Mouse (Mus musculus): ENCODE measurements around the gene Abca17. TPM values are rescaled to one million over a fixed set of nuclear protein-coding genes. Genes with fewer than 3 reads are reported as not detected.

Gene Abca17
- total and polyA plus RNA-seq, 2 experiments: 0.02 TPM; not detected in 1

- TF ChIP-seq CTCF (IDR thresholded peaks at IDR 0.05; ENCODE audit: low read depth, low read length) (no peak), POLR2A (IDR thresholded peaks at IDR 0.05; ENCODE audit: extremely low read depth, insufficient read depth, low read length) (no peak)
- 84% methylated on average over 5 of the region's 5 CpGs for WGBS
- Histone ChIP-seq H3K4me3 (ENCODE audit: insufficient read depth, low read depth, low read length) (no peak overlapping the region), H3K9ac (ENCODE audit: low read depth, low read length) (no peak overlapping the region), H3K79me2 (ENCODE audit: control insufficient read depth, insufficient read depth, low read length) (no peaks in the 10 kb centered on the region), H3K4me1 (ENCODE audit: control insufficient read depth, insufficient read depth, low read length) (no peaks in the 10 kb centered on the region), H3K27me3 (ENCODE audit: control insufficient read depth, insufficient read depth, low read length) (no peaks in the 10 kb centered on the region), H3K27ac (replicated peaks; ENCODE audit: insufficient read depth, low read depth, low read length) (no peak overlapping the region), H3K36me3 (ENCODE audit: control insufficient read depth, insufficient read depth, low read length) (no peaks in the 10 kb centered on the region)
- DNase-seq (ENCODE audit: extremely low read depth, low read depth, low spot score): no peak
Observed at GRCm38 (mm10) chr17:24289338-24289737, 61.5 kb downstream of the Abca17 start.

GRCm38 (mm10) chr17:24288477-24288876 is 62.4 kb downstream of the Abca17 start:
- Histone ChIP-seq H3K4me3 (ENCODE audit: insufficient read depth, low read depth, low read length) (no peak overlapping the region), H3K9ac (ENCODE audit: low read depth, low read length) (no peak overlapping the region), H3K27me3 (ENCODE audit: control insufficient read depth, insufficient read depth, low read length) (no peaks in the 10 kb centered on the region), H3K27ac (replicated peaks; ENCODE audit: insufficient read depth, low read depth, low read length) (no peak overlapping the region), H3K4me1 (ENCODE audit: control insufficient read depth, insufficient read depth, low read length) (no peaks in the 10 kb centered on the region), H3K36me3 (ENCODE audit: control insufficient read depth, insufficient read depth, low read length) (no peaks in the 10 kb centered on the region), H3K79me2 (ENCODE audit: control insufficient read depth, insufficient read depth, low read length) (no peaks in the 10 kb centered on the region)
- DNase-seq (ENCODE audit: extremely low read depth, low read depth, low spot score): no peak
- 79% methylated on average over 9 of the region's 9 CpGs for WGBS
- TF ChIP-seq POLR2A (IDR thresholded peaks at IDR 0.05; ENCODE audit: extremely low read depth, insufficient read depth, low read length) (no peak), CTCF (IDR thresholded peaks at IDR 0.05; ENCODE audit: low read depth, low read length) (no peak)

DNA sequence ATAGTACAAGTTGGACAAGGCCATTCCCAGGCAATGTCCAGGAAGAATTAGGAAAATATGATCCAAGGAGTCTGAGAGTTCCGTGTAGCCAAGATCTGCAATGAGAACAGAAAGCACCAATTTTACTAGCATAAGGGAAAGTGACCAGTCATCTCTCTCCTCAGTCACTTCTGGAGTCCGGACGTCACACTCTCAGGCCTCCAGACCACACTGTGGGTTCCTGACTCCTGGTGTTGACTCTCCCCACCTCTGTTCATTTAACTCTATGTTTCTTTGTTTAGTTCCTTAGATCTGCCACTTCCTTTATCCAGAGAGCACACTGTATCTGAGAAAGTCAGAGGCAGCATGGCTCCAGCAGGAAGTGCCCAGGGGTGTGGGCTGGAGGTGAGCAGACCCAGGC is 65.2 kb downstream of the Abca17 start:
- H3K27ac ChIP-seq (replicated peaks; ENCODE audit: insufficient read depth, low read depth, low read length): no peak overlapping the region
- H3K79me2 ChIP-seq (ENCODE audit: control insufficient read depth, insufficient read depth, low read length): no peaks in the 10 kb centered on the region
- H3K4me3 ChIP-seq (ENCODE audit: insufficient read depth, low read depth, low read length): no peak overlapping the region
- no peaks in the 10 kb centered on the region for H3K27me3 ChIP-seq (ENCODE audit: control insufficient read depth, insufficient read depth, low read length)
- H3K9ac ChIP-seq (ENCODE audit: low read depth, low read length): no peak overlapping the region
- H3K36me3 ChIP-seq (ENCODE audit: control insufficient read depth, insufficient read depth, low read length): no peaks in the 10 kb centered on the region
- WGBS: 74% methylated on average over 3 of the region's 3 CpGs
- TF ChIP-seq POLR2A (IDR thresholded peaks at IDR 0.05; ENCODE audit: extremely low read depth, insufficient read depth, low read length) (no peak), CTCF (IDR thresholded peaks at IDR 0.05; ENCODE audit: low read depth, low read length) (no peak)
- DNase-seq (ENCODE audit: extremely low read depth, low read depth, low spot score): no peak
- H3K4me1 ChIP-seq (ENCODE audit: control insufficient read depth, insufficient read depth, low read length): no peaks in the 10 kb centered on the region

DNA sequence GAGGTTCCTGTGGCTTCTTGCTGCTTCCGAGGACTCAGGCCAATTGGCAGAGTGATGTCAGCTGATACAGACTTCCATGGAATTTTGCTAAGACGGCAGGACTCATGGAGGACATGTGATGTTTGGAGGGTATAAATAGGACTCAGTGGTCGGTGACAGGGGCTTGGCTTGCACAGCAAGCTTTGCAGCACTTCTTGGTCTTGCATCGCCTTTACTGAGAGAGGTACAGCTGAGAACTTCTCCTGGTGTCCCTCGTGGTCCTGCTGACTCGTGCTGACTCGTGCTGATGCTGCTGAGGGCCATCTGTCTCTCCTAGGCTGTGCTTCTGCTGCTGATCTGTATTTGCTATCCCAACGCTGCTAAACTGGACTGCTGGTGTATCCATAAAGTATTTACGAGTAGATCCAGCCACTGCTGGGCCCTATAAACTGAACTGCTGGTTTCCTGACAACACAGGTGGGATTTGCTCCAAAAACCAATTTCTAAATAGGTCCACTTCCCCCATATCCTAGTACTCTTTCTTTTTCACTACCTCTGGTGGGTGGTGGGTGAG is 67.5 kb downstream of the Abca17 start:
- Histone ChIP-seq H3K79me2 (ENCODE audit: control insufficient read depth, insufficient read depth, low read length) (no peaks in the 10 kb centered on the region), H3K27ac (replicated peaks; ENCODE audit: insufficient read depth, low read depth, low read length) (no peak overlapping the region), H3K27me3 (ENCODE audit: control insufficient read depth, insufficient read depth, low read length) (no peaks in the 10 kb centered on the region), H3K4me1 (ENCODE audit: control insufficient read depth, insufficient read depth, low read length) (no peaks in the 10 kb centered on the region), H3K4me3 (ENCODE audit: insufficient read depth, low read depth, low read length) (no peak overlapping the region), H3K9ac (ENCODE audit: low read depth, low read length) (no peak overlapping the region), H3K36me3 (ENCODE audit: control insufficient read depth, insufficient read depth, low read length) (no peaks in the 10 kb centered on the region)
- WGBS: 64% methylated on average over 9 of the region's 9 CpGs
- TF ChIP-seq CTCF (IDR thresholded peaks at IDR 0.05; ENCODE audit: low read depth, low read length) (no peak), POLR2A (IDR thresholded peaks at IDR 0.05; ENCODE audit: extremely low read depth, insufficient read depth, low read length) (no peak)
- DNase-seq (ENCODE audit: extremely low read depth, low read depth, low spot score): no peak

GRCm38 (mm10) chr17:24282637-24283036 is 68.2 kb downstream of the Abca17 start:
- Histone ChIP-seq H3K4me1 (ENCODE audit: control insufficient read depth, insufficient read depth, low read length) (no peaks in the 10 kb centered on the region), H3K9ac (ENCODE audit: low read depth, low read length) (no peak overlapping the region), H3K36me3 (ENCODE audit: control insufficient read depth, insufficient read depth, low read length) (no peaks in the 10 kb centered on the region), H3K27me3 (ENCODE audit: control insufficient read depth, insufficient read depth, low read length) (no peaks in the 10 kb centered on the region), H3K79me2 (ENCODE audit: control insufficient read depth, insufficient read depth, low read length) (no peaks in the 10 kb centered on the region), H3K4me3 (ENCODE audit: insufficient read depth, low read depth, low read length) (no peak overlapping the region), H3K27ac (replicated peaks; ENCODE audit: insufficient read depth, low read depth, low read length) (no peak overlapping the region)
- TF ChIP-seq POLR2A (IDR thresholded peaks at IDR 0.05; ENCODE audit: extremely low read depth, insufficient read depth, low read length) (no peak), CTCF (IDR thresholded peaks at IDR 0.05; ENCODE audit: low read depth, low read length) (peak; percentile 52)
- no peak for DNase-seq (ENCODE audit: extremely low read depth, low read depth, low spot score)
- 79% methylated on average over 4 of the region's 4 CpGs for WGBS

DNA sequence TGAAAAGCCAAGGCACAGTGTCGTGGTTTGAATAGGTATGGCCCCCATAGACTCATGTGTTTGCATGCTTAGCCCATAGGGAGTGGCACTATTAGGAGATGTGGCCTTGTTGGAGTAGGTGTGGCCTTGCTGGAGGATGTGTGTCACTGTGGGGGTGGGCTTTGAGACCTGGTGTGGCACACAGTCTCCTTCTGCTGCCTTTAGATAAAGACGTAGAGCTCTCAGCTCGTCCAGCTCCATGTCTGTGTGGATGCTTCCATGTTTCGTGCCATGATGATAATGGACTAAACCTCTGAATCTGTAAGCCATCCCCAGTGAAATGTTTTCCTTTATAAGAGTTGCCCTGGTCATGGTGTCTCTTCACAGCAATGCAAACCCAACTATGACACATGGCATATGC is 71.0 kb downstream of the Abca17 start:
- H3K79me2 ChIP-seq (ENCODE audit: control insufficient read depth, insufficient read depth, low read length): no peaks in the 10 kb centered on the region
- TF ChIP-seq CTCF (IDR thresholded peaks at IDR 0.05; ENCODE audit: low read depth, low read length): no peak
- TF ChIP-seq POLR2A (IDR thresholded peaks at IDR 0.05; ENCODE audit: extremely low read depth, insufficient read depth, low read length): no peak
- H3K4me3 ChIP-seq (ENCODE audit: insufficient read depth, low read depth, low read length): no peak overlapping the region
- H3K27me3 ChIP-seq (ENCODE audit: control insufficient read depth, insufficient read depth, low read length): no peaks in the 10 kb centered on the region
- H3K4me1 ChIP-seq (ENCODE audit: control insufficient read depth, insufficient read depth, low read length): no peaks in the 10 kb centered on the region
- WGBS: 84% methylated on average over 4 of the region's 4 CpGs
- H3K36me3 ChIP-seq (ENCODE audit: control insufficient read depth, insufficient read depth, low read length): no peaks in the 10 kb centered on the region
- DNase-seq (ENCODE audit: extremely low read depth, low read depth, low spot score): no peak
- H3K27ac ChIP-seq (replicated peaks; ENCODE audit: insufficient read depth, low read depth, low read length): no peak overlapping the region
- H3K9ac ChIP-seq (ENCODE audit: low read depth, low read length): no peak overlapping the region
